Mouse (Mus musculus) adrenal gland, adult 2 months (tissue): ENCODE results near the gene 4930596D02Rik. TPM values are rescaled to one million over a fixed set of nuclear protein-coding genes. Genes with fewer than 3 reads are reported as not detected.

Experiments used
- DNase-seq: peaks from one replicate; pipeline ENCODE4 v3.0.0; 2021
- long read RNA-seq: library from polyadenylated mRNA; stranded (forward); transcript quantifications from one replicate; pipeline ENCODE4 v2.0.0, GENCODE M21; 2021
- polyA plus RNA-seq: library from polyadenylated mRNA; depleted of rRNA; stranded (reverse); fragments of >200 nt; gene quantifications from 2 replicates; pipeline ENCODE4 v1.2.3, GENCODE M21; 2012; rRNA removed
- total RNA-seq, 2 experiments: library from RNA; stranded (reverse); gene quantifications; 2 replicates each; pipeline ENCODE4 v1.2.3; 2021

The 4930596D02Rik gene
- total RNA-seq (not detected), polyA plus RNA-seq (not detected in 2 replicates)
- long read RNA-seq = 0 reads

GRCm38 (mm10) chr14:35811878-35812277, at the start of gene 4930596D02Rik:
4930596D02Rik (minus strand) TSS chr14:35811978.
- no peak for DNase-seq

GRCm38 (mm10) chr14:35853254-35853653, 41.5 kb upstream of the 4930596D02Rik start:
- DNase-seq = no peak

- no peak for DNase-seq
Observed at GRCm38 (mm10) chr14:35845271-35845670, 33.5 kb upstream of the 4930596D02Rik start.

GRCm38 (mm10) chr14:35842111-35842721, 30.4 kb upstream of the 4930596D02Rik start:
- DNase-seq = no peak

GRCm38 (mm10) chr14:35792656-35793213, 19.0 kb downstream of the 4930596D02Rik start:
- no peak for DNase-seq

GRCm38 (mm10) chr14:35780033-35780432, 31.7 kb downstream of the 4930596D02Rik start:
- DNase-seq = no peak

- DNase-seq = no peak
Observed at GRCm38 (mm10) chr14:35773306-35773705, 38.5 kb downstream of the 4930596D02Rik start.
